Mouse (Mus musculus): Measurements from ENCODE around the gene Arhgef25.

GRCm38 (mm10) chr10:127189651-127190381 lies at the start of gene Arhgef25:
- TF ChIP-seq CTCF (IDR thresholded peaks at IDR 0.05; ENCODE audit: borderline replicate concordance, control insufficient read depth, extremely low read depth, insufficient read depth, low read length, poor library complexity) (no peak), POLR2A (IDR thresholded peaks at IDR 0.05; ENCODE audit: control insufficient read depth, extremely low read depth, insufficient read depth, low read length, poor library complexity) (no peak)

All from thymus, adult 2 months (tissue).